Mouse (Mus musculus) left cerebral cortex, postnatal 10 days (tissue): ENCODE results near the gene Mau2. TPM values are rescaled to one million over a fixed set of nuclear protein-coding genes. Genes with fewer than 3 reads are reported as not detected.
"Not testable (repeated sequence)": the region's sequence is repeated elsewhere in the genome, so short reads cannot be mapped to it uniquely, and the experiment has no call there.

Experiments used
- DNase-seq, 2 experiments: peaks; one replicate each; pipeline ENCODE4 v3.0.0; 2021 to 2022; ENCODE audit warnings: low spot score in 2 of 2, mixed read lengths in 1 of 2; ENCODE audit errors: extremely low spot score in 1 of 2
- intact Hi-C: fragments of 180-260 bp; cut with DNase I; formaldehyde crosslinking; loops from one replicate; pipeline ENCODE4 v1.15.1; 2025
- total RNA-seq, 2 experiments: library from RNA; stranded (reverse); gene quantifications; 2 replicates each; pipeline ENCODE4 v1.2.3; 2021

Mau2 gene
- total RNA-seq, 2 experiments from 2014 or later, result 81.6 to 82.9 TPM

DNA sequence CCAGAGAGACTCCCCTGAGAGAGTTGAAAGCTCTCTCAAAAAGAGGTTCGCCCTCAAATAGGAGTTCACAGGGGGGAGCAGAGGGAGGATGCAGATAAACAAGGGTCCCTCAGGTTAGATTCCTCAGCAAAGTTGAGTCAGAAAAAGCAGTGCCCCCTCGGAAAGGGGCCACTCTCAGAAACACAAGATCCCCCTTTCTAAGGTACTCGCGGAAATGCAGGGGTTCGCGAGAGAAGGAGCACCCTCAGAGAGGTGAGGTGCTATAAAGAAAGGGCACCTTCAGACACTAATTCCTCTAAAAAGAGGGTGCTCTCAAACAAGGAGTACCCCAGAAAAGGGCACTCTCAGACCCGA lies 47.1 kb downstream of the Mau2 start:
- DNase-seq, result no peak
- intact Hi-C loops, result no loop called here

DNA sequence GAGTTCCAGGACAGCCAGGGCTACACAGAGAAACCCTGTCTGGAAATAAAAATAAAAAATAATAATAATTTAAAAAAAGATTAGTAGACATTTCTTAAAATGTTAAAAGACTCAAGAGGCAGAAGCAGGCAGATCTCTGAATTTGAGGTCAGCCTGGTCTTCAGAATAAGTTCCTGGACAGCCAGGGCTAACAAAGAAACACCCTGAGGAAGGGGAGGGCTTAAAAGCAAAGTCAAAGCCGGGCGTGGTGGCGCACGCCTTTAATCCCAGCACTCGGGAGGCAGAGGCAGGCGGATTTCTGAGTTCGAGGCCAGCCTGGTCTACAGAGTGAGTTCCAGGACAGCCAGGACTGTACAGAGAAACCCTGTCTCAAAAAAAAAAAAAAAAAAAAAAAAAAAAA lies 53.6 kb downstream of the Mau2 start:
- intact Hi-C loops, DNase-seq: not testable (repeated sequence)

DNA sequence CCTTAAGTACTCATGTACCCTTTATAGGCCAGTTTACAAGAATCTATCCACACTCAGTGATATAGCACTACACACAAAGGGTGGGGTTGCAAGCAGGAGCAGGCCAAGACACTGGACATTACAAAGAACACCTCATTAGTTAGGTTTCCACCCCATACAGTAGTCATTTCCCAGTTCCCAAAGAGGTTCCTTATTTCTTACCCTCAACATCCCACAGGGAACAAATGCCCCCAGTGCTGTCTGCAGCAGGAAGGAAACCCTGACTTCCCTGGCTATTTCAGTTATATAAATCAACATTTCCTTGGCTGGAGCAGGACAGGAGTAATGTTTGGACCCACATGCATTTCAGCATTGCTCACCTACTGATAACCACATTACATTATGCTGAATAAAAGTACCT lies 54.8 kb downstream of the Mau2 start:
- intact Hi-C loops, result no loop called here
- no peak for DNase-seq

DNA sequence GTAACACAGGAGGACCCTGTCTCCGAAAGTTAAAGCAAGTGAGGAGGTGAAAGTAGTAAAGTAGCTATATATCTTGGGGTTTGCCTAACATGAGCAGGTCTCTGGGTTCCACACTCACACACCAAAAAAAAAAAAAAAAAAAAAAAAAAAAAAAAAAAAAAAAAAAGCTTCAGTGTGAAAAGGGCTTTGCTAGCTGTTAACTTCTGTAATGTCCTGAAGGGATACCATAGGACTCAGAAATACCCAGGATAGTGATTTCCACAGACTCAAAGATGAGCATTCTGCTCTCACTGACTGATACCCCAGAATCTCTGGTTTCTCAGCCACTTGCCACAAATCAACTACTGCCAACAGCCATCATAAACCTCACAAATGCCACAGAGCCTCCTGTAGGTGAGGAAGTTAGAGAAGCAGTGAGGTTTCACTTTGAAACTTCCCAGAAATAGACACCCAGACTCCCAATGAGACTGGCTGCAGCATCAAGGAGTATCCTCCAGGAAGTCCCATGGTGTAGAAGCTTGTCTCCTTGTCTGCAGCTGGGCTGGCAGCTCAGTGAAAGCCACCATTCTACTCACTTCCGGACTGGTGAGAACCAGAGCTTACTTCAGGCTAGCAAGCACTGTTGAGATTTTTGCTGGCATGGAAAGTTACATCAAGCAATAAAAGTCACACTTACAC lies 57.5 kb downstream of the Mau2 start:
- no peak for DNase-seq
- intact Hi-C loops, result no loop called here

DNA sequence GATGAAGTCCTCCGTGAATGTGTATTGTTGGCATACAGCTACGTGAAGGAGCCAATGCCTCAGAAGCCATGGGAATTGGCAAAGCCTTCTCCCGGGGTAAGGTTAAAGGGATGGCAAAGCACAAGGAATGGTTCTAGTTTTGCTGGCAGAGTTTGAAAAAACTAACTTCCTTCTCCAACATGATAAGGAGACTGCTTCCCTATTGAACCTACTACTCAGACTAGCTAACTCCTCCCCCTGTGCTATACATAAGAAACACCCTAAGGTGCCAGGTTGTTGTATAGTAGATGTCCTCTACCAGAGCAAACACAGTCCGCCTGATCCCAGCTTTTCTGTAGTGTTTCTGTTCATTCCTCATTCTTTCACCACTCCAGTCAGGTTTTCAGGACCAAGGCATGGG lies 64.1 kb downstream of the Mau2 start:
- intact Hi-C loops, result no loop called here
- no peak for DNase-seq

DNA sequence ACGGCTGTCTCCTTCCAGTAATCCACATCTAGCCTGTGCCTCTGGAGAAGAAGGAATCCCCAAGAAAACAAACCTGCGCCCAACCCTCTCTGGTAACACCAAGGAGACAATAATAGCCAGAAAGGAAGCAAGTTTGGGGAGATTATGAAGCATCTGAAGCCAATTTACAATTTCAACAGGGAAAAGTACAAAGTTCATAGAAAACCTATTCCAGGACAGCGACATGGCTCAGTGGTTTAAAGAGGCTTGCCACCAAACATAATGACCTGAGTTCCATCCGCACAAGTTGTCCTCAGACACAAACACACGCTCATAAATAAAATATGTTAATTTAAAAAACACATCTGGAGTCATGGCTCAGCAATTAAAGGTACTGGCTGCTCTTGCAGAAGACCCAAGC lies 67.7 kb downstream of the Mau2 start:
- intact Hi-C loops, result no loop called here
- DNase-seq, result no peak

DNA sequence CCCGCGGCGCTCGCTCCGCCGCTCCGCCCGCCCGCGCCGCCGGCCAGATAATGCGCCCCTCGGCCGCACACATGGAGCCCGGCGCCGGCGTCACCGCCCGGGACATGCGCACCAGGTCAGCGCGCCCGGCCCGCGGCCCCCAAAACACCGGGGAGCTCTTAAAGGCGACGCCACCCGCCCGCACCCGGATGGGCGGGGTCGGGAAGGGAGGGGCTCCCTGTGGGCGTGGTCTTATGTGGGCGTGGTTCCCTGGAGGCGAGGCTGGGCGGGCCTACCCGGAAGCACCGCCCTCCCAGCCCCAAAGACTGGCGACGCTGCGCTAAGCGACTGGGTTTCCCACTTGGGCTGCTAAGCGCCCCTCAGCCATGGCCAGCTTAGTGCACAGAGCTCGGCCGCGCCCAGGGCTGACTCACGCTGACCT lies 68.3 kb downstream of the Mau2 start:
- intact Hi-C loops, result no loop called here
- DNase-seq, result peak; percentile 89 to 93

DNA sequence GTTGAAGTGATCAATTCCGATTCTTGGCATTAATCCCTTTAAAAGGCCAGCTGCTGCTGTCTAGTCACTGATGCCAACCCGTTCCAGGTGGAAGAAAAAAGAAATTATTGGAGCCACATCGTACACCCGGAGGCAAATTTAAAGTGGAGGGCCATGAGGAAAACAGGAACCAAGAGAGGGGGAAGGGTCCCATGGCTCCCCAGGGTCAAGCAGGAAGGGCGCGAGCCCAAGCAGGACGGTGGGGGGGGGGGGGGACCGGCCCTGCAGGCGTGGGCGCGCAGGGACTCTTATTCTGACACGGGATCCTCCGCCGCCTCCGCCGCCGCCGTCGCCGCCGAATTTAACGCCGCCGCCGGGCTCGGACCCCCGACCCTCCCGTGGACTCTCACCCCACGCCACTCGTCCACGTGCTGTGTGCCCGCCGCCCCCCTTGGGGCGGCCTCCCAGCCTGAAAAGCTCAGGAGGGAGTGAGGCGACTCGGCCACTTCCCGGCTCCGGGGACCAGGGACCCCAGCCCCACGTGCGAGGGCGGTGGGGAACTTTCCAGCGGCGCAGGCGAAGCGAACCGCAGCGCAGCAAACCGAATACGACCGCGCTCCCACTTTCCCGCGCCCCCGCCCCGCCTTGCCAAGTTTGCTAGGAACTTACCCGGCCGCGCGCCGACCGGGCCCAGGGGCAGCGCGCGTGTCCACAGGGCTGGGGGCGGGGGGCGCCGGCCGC lies 68.9 kb downstream of the Mau2 start:
- DNase-seq, result peak in 1 of 2 experiments; percentile 64
- intact Hi-C loops, result no loop called here

DNA sequence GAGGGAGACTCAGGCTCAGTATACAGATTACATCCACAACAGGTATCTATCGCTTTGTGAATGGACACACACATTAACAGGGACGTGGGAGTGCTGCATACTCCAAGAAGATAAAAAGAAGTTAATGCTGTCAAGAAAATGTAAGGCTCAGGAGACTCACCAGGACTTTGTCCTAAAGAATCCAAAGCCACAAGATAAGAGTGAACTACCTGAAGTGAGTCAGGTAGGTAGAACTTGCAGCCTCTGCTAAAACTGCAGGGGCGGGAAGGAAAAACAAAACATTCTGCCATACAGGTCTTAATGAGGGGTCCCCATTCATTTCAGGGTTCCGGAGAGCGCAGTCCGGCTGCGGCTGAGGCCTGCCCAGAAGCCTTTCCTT lies 69.5 kb downstream of the Mau2 start:
- intact Hi-C loops, result no loop called here
- DNase-seq, result no peak

DNA sequence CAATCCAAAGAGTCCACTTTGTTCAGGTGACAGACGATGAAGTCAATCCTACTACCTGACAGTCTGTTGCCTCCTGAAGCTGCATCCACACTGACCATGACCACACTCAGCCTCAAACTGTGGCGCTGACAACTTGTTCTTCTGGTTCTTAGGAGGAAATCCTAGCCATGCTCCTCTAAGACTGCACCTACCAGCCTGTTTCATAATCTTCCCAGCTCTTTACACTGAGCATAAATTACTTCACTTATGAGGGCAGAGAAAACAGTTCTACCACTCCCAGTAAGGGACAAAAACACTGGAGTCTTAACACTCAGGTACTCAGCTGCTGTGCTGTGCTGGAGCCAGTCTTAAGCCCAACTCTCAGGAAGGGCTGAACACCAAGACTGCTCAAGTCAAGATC lies 71.7 kb downstream of the Mau2 start:
- no peak for DNase-seq
- intact Hi-C loops, result no loop called here

DNA sequence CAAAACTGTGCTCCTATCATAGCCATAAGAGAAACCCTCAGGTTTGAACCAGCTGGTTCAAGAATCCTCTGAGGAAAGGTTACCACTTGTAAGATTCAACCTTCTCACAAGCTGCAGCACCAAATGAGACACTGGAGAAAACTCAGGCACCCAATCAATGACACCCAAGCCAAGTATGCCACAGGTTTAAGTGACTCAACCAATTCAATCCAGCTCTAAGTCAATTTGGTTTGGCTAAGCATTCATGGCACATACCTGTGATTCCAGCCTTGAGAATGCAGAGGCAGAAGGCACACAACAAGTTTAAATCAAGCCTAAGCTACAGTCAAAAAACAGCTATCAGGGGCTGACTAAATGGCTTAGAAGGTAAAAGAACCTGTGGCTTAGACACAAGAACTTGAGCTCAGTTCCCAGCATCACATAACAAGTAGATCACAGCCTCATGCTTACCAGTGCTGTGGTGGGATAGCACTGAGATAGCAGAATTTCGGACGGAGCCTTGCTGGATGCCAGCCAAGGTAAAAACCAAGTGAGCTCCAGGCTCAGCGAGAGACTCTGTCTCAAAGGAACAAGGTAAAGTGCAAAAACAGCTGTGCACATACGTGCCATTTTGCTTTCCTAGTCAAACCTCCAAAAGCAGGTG lies 75.1 kb downstream of the Mau2 start:
- intact Hi-C loops, result no loop called here
- DNase-seq, result no peak

Other genes starting within 250 kb of the Mau2 start
- gene Gmip, start 234.1 kb downstream of the Mau2 start, total RNA-seq, result 10 to 100 TPM; 30.6 to 31.6 TPM
- gene Lpar2, start 220.3 kb downstream of the Mau2 start, total RNA-seq, result 1 to 10 TPM; 1.9 to 2.2 TPM
- gene Pbx4, start 210.2 kb downstream of the Mau2 start, total RNA-seq, result 10 to 100 TPM; 20.6 to 25.4 TPM
- gene Cilp2, start 155.0 kb downstream of the Mau2 start, total RNA-seq, result 1 to 10 TPM; 2.5 to 2.6 TPM
- under 1 TPM; 0.26 to 0.53 TPM for gene Tssk6, start 140.6 kb downstream of the Mau2 start, total RNA-seq
- gene Ndufa13, start 140.2 kb downstream of the Mau2 start, total RNA-seq, result 100 to 1,000 TPM; 111 to 119 TPM
- 10 to 100 TPM; 16.9 to 17.5 TPM for gene Yjefn3, start 140.0 kb downstream of the Mau2 start, total RNA-seq
- gene Gatad2a, start 46.4 kb downstream of the Mau2 start, total RNA-seq, result 10 to 100 TPM; 24.8 to 30.0 TPM
- gene Sugp1, start 79 bp upstream of the Mau2 start, total RNA-seq, result 10 to 100 TPM; 51.6 to 56.7 TPM
- gene Tm6sf2, start 30.2 kb upstream of the Mau2 start, total RNA-seq, result 1 to 10 TPM; 1.4 TPM
- 1 to 10 TPM; 3.0 to 6.5 TPM for gene Hapln4, start 40.7 kb upstream of the Mau2 start, total RNA-seq
- 100 to 1,000 TPM; 392 to 416 TPM for gene Ncan, start 78.1 kb upstream of the Mau2 start, total RNA-seq
- 10 to 100 TPM; 32.7 to 33.6 TPM for gene Nr2c2ap, start 88.6 kb upstream of the Mau2 start, total RNA-seq
- 10 to 100 TPM in 1 of 2 experiments, 1 to 10 TPM in 1; 8.3 to 10.9 TPM for gene Rfxank, start 96.4 kb upstream of the Mau2 start, total RNA-seq
- 10 to 100 TPM; 40.7 to 42.3 TPM for gene Borcs8, start 96.8 kb upstream of the Mau2 start, total RNA-seq
- gene Mef2b, start 97.0 kb upstream of the Mau2 start, total RNA-seq, result under 1 TPM in 1 of 2 experiments, not detected in 1; 0.59 TPM
- 10 to 100 TPM; 49.0 to 55.7 TPM for gene Tmem161a, start 129.6 kb upstream of the Mau2 start, total RNA-seq
- gene Slc25a42, start 169.6 kb upstream of the Mau2 start, total RNA-seq, result 10 to 100 TPM; 26.1 to 26.6 TPM
- gene Sugp2, start 191.5 kb upstream of the Mau2 start, total RNA-seq, result 100 to 1,000 TPM; 134 to 140 TPM
- 10 to 100 TPM; 84.6 to 85.4 TPM for gene Armc6, start 191.7 kb upstream of the Mau2 start, total RNA-seq
- gene Homer3, start 240.1 kb upstream of the Mau2 start, total RNA-seq, result 1 to 10 TPM; 7.9 to 9.4 TPM